Mouse (Mus musculus): ENCODE data around the gene Zbtb16. TPM values are rescaled to one million over a fixed set of nuclear protein-coding genes. Genes with fewer than 3 reads are reported as not detected.

The Zbtb16 gene
- total and polyA plus RNA-seq, 2 experiments from 2014 or later = 6.8 to 13.5 TPM

GRCm38 (mm10) chr9:48733817-48734544 is 102.0 kb downstream of the Zbtb16 start:
- Histone ChIP-seq H3K4me3 (ENCODE audit: low read length) (no peak overlapping the region), H3K4me1 (ENCODE audit: insufficient read depth, low read length) (peaks cover 52% of the 10 kb centered on the region), H3K36me3 (ENCODE audit: insufficient read depth, low read length) (no peaks in the 10 kb centered on the region), H3K9ac (replicated peaks; ENCODE audit: low read length) (no peak overlapping the region), H3K9me3 (ENCODE audit: low read length) (no peaks in the 10 kb centered on the region), H3K4me2 (ENCODE audit: low read depth, low read length) (0 out of 2 replicates have a peak overlapping the region, but pooled peaks have one; percentile 7), H3K27ac (peak overlapping the region; percentile 41; the same call in 1 of the 2 replicates), H3K27me3 (ENCODE audit: insufficient read depth, low read length) (no peaks in the 10 kb centered on the region)
- ATAC-seq (no peak), DNase-seq (ENCODE audit: low spot score) (peak; percentile 78)
- WGBS = 26% methylated on average over 13 of the region's 13 CpGs
- TF ChIP-seq CTCF (IDR thresholded peaks at IDR 0.05; ENCODE audit: low read depth) = no peak

- Histone ChIP-seq H3K27me3 (ENCODE audit: insufficient read depth, low read length) (no peaks in the 10 kb centered on the region), H3K27ac (0 out of 2 replicates have a peak overlapping the region, but pooled peaks have one; percentile 12), H3K4me2 (ENCODE audit: low read depth, low read length) (no peak overlapping the region), H3K9ac (replicated peaks; ENCODE audit: low read length) (no peak overlapping the region), H3K4me3 (ENCODE audit: low read length) (no peak overlapping the region), H3K36me3 (ENCODE audit: insufficient read depth, low read length) (no peaks in the 10 kb centered on the region), H3K4me1 (ENCODE audit: insufficient read depth, low read length) (peaks cover 52% of the 10 kb centered on the region), H3K9me3 (ENCODE audit: low read length) (no peaks in the 10 kb centered on the region)
- 45% methylated on average over 6 of the region's 6 CpGs for WGBS
- no peak for ATAC-seq
- no peak for DNase-seq (ENCODE audit: low spot score)
- no peak for TF ChIP-seq CTCF (IDR thresholded peaks at IDR 0.05; ENCODE audit: low read depth)
These were observed 102.9 kb downstream of the Zbtb16 start for GRCm38 (mm10) chr9:48733083-48733482.

GRCm38 (mm10) chr9:48731651-48732536 is 104.1 kb downstream of the Zbtb16 start:
- Histone ChIP-seq H3K4me1 (ENCODE audit: insufficient read depth, low read length) (peaks cover 43% of the 10 kb centered on the region), H3K9me3 (ENCODE audit: low read length) (no peaks in the 10 kb centered on the region)

GRCm38 (mm10) chr9:48730446-48730979 is 105.5 kb downstream of the Zbtb16 start:
- ATAC-seq (no peak), DNase-seq (ENCODE audit: low spot score) (no peak)
- Histone ChIP-seq H3K4me3 (ENCODE audit: low read length) (no peak overlapping the region), H3K4me1 (ENCODE audit: insufficient read depth, low read length) (peaks cover 32% of the 10 kb centered on the region), H3K36me3 (ENCODE audit: insufficient read depth, low read length) (no peaks in the 10 kb centered on the region), H3K9ac (replicated peaks; ENCODE audit: low read length) (no peak overlapping the region), H3K27ac (no peak overlapping the region), H3K9me3 (ENCODE audit: low read length) (no peaks in the 10 kb centered on the region), H3K27me3 (ENCODE audit: insufficient read depth, low read length) (no peaks in the 10 kb centered on the region), H3K4me2 (ENCODE audit: low read depth, low read length) (no peak overlapping the region)
- TF ChIP-seq CTCF (IDR thresholded peaks at IDR 0.05; ENCODE audit: low read depth) = no peak
- 64% methylated on average over 10 of the region's 10 CpGs for WGBS

More at GRCm38 (mm10) chr9:48731651-48732536, 104.1 kb downstream of the Zbtb16 start:
- DNase-seq (ENCODE audit: low spot score) (no peak), ATAC-seq (no peak)
- Histone ChIP-seq H3K27me3 (ENCODE audit: insufficient read depth, low read length) (no peaks in the 10 kb centered on the region), H3K9ac (replicated peaks; ENCODE audit: low read length) (no peak overlapping the region), H3K4me3 (ENCODE audit: low read length) (no peak overlapping the region), H3K27ac (no peak overlapping the region), H3K36me3 (ENCODE audit: insufficient read depth, low read length) (no peaks in the 10 kb centered on the region), H3K4me2 (ENCODE audit: low read depth, low read length) (no peak overlapping the region)
- TF ChIP-seq CTCF (IDR thresholded peaks at IDR 0.05; ENCODE audit: low read depth) = no peak
- 71% methylated on average over 8 of the region's 8 CpGs for WGBS

GRCm38 (mm10) chr9:48729471-48729870 is 106.6 kb downstream of the Zbtb16 start:
- no peak for ATAC-seq
- no peak for TF ChIP-seq CTCF (IDR thresholded peaks at IDR 0.05; ENCODE audit: low read depth)
- Histone ChIP-seq H3K27me3 (ENCODE audit: insufficient read depth, low read length) (no peaks in the 10 kb centered on the region), H3K4me1 (ENCODE audit: insufficient read depth, low read length) (peaks cover 22% of the 10 kb centered on the region), H3K9me3 (ENCODE audit: low read length) (no peaks in the 10 kb centered on the region), H3K4me3 (ENCODE audit: low read length) (no peak overlapping the region), H3K36me3 (ENCODE audit: insufficient read depth, low read length) (no peaks in the 10 kb centered on the region), H3K27ac (no peak overlapping the region), H3K9ac (replicated peaks; ENCODE audit: low read length) (no peak overlapping the region), H3K4me2 (ENCODE audit: low read depth, low read length) (no peak overlapping the region)
- no peak for DNase-seq (ENCODE audit: low spot score)
- 70% methylated on average over 3 of the region's 3 CpGs for WGBS

- H3K9me3 ChIP-seq (ENCODE audit: low read length) = no peaks in the 10 kb centered on the region
- ATAC-seq = no peak
- H3K4me2 ChIP-seq (ENCODE audit: low read depth, low read length) = no peak overlapping the region
- H3K27ac ChIP-seq = no peak overlapping the region
- TF ChIP-seq CTCF (IDR thresholded peaks at IDR 0.05; ENCODE audit: low read depth) = no peak
- no peak overlapping the region for H3K9ac ChIP-seq (replicated peaks; ENCODE audit: low read length)
- no peak for DNase-seq (ENCODE audit: low spot score)
- H3K4me3 ChIP-seq (ENCODE audit: low read length) = no peak overlapping the region
- no peaks in the 10 kb centered on the region for H3K27me3 ChIP-seq (ENCODE audit: insufficient read depth, low read length)
- 68% methylated on average over 13 of the region's 13 CpGs for WGBS
- H3K36me3 ChIP-seq (ENCODE audit: insufficient read depth, low read length) = no peaks in the 10 kb centered on the region
- peaks cover 23% of the 10 kb centered on the region for H3K4me1 ChIP-seq (ENCODE audit: insufficient read depth, low read length)
These were observed 107.3 kb downstream of the Zbtb16 start for GRCm38 (mm10) chr9:48728731-48729123.

All from hindbrain, postnatal 0 days (tissue).